Comparison of ENCODE assay signal across 9 mouse cellular contexts in genomic region chr5:150457165-150457903, GRCm38 (mm10).
DNase-seq lines count a peak whose midpoint lies in the region; ATAC-seq and TF ChIP-seq lines count a peak whose summit lies in the region.
"Had no signal": no experiment of that assay in that cellular context is flagged by ENCODE, and none has a peak within 500 bp of the region (broad histone marks: within the 10 kb centered on the region; RNA-seq: fewer than 3 reads in every experiment).

No protein-coding gene starts in this region.

- peak overlapping the region; percentile 77 for H3K9ac ChIP-seq in heart, adult 2 months (ENCODE audit: low read depth, low read length)
- H3K9ac ChIP-seq in heart, embryonic 11.5 days (ENCODE audit: low read depth, low read length) = no peak overlapping the region; the same call in 1 of the 2 replicates
- H3K9ac ChIP-seq in kidney, embryonic 16.5 days (replicated peaks; ENCODE audit: low read length) = no peak overlapping the region

- no peak for TF ChIP-seq CTCF in heart, adult 2 months (IDR thresholded peaks at IDR 0.05)

- no peak overlapping the region for H3K4me2 ChIP-seq in heart, embryonic 11.5 days
- H3K4me2 ChIP-seq in kidney, embryonic 16.5 days (replicated peaks; ENCODE audit: low read depth, low read length) = no peak overlapping the region

- H3K9me3 ChIP-seq in heart, embryonic 11.5 days (replicated peaks; ENCODE audit: control insufficient read depth, low read length) = peaks cover 6% of the 10 kb centered on the region
- H3K9me3 ChIP-seq in kidney, embryonic 16.5 days (ENCODE audit: low read length) = peaks cover 10% of the 10 kb centered on the region

- peaks cover 2% of the 10 kb centered on the region; the same call in 1 of the 2 replicates for H3K4me1 ChIP-seq in heart, adult 2 months (ENCODE audit: control insufficient read depth, insufficient read depth, low read length)
- no peaks in the 10 kb centered on the region for H3K4me1 ChIP-seq in heart, embryonic 11.5 days (ENCODE audit: control insufficient read depth, insufficient read depth, low read length)
- peaks cover 9% of the 10 kb centered on the region; the same call in 1 of the 2 replicates for H3K4me1 ChIP-seq in kidney, embryonic 16.5 days (ENCODE audit: insufficient read depth, low read length)

- peak overlapping the region; percentile 94 for H3K27ac ChIP-seq in heart, adult 2 months
- H3K27ac ChIP-seq in heart, embryonic 11.5 days (ENCODE audit: low read depth, low read length) = no peak overlapping the region
- peak overlapping the region; percentile 62 for H3K27ac ChIP-seq in kidney, embryonic 16.5 days (ENCODE audit: low read length)

- H3K79me2 ChIP-seq in heart, adult 2 months (replicated peaks; ENCODE audit: control insufficient read depth, insufficient read depth, low read length) = no peaks in the 10 kb centered on the region

- intact Hi-C loops in heart, adult 2 months (cut with DNase I) = loop anchor here (1.0 to 10.0 kb wide), 2 partner anchors 11 to 207 kb away; partner anchors contain the start of gene N4bp2l2

- 35% methylated on average over 17 of the region's 17 CpGs for WGBS in heart, adult 2 months
- 81% methylated on average over 17 of the region's 17 CpGs for WGBS in heart, embryonic 11.5 days (ENCODE audit: insufficient replicate concordance)
- whole genome bisulfite sequencing in kidney, embryonic 16.5 days = 70% methylated on average over 17 of the region's 17 CpGs

- DNase-seq in heart, adult 2 months = peak; percentile 71 to 74
- peak; percentile 65 to 81 for DNase-seq in heart, adult 9 months (ENCODE audit: low spot score in 2 of 2)
- peak; percentile 53 for DNase-seq in lung, postnatal 14 days
- no peak for DNase-seq in layer of hippocampus, adult 9-10 months (ENCODE audit: low spot score)
- no peak for DNase-seq in cerebellum, adult 9-11 months
- DNase-seq: right cerebral cortex, postnatal 4 days had no signal

- no peak for ATAC-seq in heart, embryonic 11.5 days (replicated peaks; ENCODE audit: insufficient number of reproducible peaks, low FRiP score, low TSS enrichment)
- ATAC-seq in kidney, embryonic 16.5 days (ENCODE audit: low FRiP score, low TSS enrichment) = no peak
- ATAC-seq in cerebellum, adult (ENCODE audit: insufficient number of reproducible peaks, low FRiP score, low TSS enrichment) = no peak

- H3K4me3 ChIP-seq in heart, adult 2 months = peak overlapping the region; percentile 54
- no peak overlapping the region for H3K4me3 ChIP-seq in heart, embryonic 11.5 days (ENCODE audit: low read depth, low read length)
- H3K4me3 ChIP-seq in kidney, embryonic 16.5 days (ENCODE audit: low read length) = no peak overlapping the region

- peaks cover 6% of the 10 kb centered on the region for H3K36me3 ChIP-seq in heart, adult 2 months (ENCODE audit: control insufficient read depth, insufficient read depth, low read length)
- H3K36me3 ChIP-seq in heart, embryonic 11.5 days (ENCODE audit: control insufficient read depth, insufficient read depth, low read length) = peaks cover 45% of the 10 kb centered on the region
- H3K36me3 ChIP-seq in kidney, embryonic 16.5 days (ENCODE audit: insufficient read depth, low read length) = peaks cover 19% of the 10 kb centered on the region

- peak; percentile 21; the same call in 1 of the 2 replicates for TF ChIP-seq EP300 in heart, adult 2 months (IDR thresholded peaks at IDR 0.05; ENCODE audit: insufficient read depth, low read depth, low read length)

- H3K27me3 ChIP-seq in heart, adult 2 months (ENCODE audit: control insufficient read depth, insufficient read depth, low read length) = no peaks in the 10 kb centered on the region
- H3K27me3 ChIP-seq in heart, embryonic 11.5 days (ENCODE audit: control insufficient read depth, insufficient read depth, low read length) = no peaks in the 10 kb centered on the region
- H3K27me3 ChIP-seq in kidney, embryonic 16.5 days (ENCODE audit: insufficient read depth, low read length) = no peaks in the 10 kb centered on the region

- peak; percentile 71; the same call in 1 of the 2 replicates for TF ChIP-seq POLR2A in heart, adult 2 months (IDR thresholded peaks at IDR 0.05; ENCODE audit: insufficient read depth, low read depth, low read length)

Comparison
In these comparisons a context has a peak if more than half of its experiments do, and no peak if none do; other contexts are left out.
1. DNase-seq: peak in heart, adult 2 months (2 of 2), heart, adult 9 months (2 of 2) and lung, postnatal 14 days (single experiment); none in layer of hippocampus, adult 9-10 months (single experiment) and cerebellum, adult 9-11 months (single experiment).